Mouse (Mus musculus) cerebellum, adult 11-12 months (tissue): ENCODE data around the gene Ccl26.
"Not testable (repeated sequence)": the region's sequence is repeated elsewhere in the genome, so short reads cannot be mapped to it uniquely, and the experiment has no call there.

Experiments
- DNase-seq: peaks from one replicate; pipeline ENCODE4 v3.0.0; 2022

Gene Ccl26

DNA sequence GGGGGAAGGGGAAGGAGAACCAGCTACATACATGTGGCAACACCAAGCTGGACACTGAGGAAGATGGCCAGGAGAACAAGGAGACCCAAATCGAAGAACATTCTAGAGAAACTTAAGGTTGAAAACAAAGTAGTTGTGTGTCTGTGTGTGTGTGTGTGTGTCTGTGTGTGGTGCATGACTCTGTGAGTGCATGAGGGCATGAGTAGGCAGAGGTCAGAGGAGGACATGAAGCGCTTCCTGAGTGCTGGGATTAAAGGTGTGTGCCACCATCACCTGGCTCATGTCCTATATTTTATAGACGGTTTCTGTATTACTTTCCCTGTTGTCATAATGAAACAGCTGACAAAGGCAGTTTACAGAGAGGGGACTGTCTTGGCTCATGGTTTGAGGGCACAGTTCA lies at the start of gene Ccl26:
TSS of gene Ccl26 (minus strand) at position 101 of the 400 bp plus-strand sequence.
- DNase-seq, result no peak

GRCm38 (mm10) chr5:135609794-135610193 lies 46.4 kb upstream of the Ccl26 start:
- DNase-seq, result no peak

- no peak for DNase-seq
Measured at GRCm38 (mm10) chr5:135607581-135607980, 44.2 kb upstream of the Ccl26 start.

DNA sequence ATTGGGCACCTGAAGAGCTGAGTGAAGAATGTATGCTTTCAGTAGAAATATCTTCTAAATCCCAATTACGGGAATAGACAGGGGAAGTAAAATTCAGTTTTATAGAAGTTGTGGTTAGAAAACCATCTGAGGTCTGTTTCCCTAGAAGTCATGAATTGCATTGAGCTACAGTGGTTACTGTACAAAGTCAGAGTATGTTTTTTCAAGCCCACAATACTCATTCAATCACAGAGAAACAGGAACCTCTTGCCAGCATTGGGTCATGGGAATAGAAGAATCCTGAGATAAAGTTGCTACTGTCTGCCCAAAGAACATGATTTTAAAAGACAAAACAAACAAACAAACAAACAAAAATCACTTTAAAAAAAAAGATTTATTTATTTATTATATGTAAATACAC lies 43.3 kb upstream of the Ccl26 start:
- not testable (repeated sequence) for DNase-seq

DNA sequence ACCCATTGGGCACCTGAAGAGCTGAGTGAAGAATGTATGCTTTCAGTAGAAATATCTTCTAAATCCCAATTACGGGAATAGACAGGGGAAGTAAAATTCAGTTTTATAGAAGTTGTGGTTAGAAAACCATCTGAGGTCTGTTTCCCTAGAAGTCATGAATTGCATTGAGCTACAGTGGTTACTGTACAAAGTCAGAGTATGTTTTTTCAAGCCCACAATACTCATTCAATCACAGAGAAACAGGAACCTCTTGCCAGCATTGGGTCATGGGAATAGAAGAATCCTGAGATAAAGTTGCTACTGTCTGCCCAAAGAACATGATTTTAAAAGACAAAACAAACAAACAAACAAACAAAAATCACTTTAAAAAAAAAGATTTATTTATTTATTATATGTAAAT lies 41.3 kb upstream of the Ccl26 start:
- not testable (repeated sequence) for DNase-seq

- DNase-seq, result no peak
Measured at GRCm38 (mm10) chr5:135589996-135590784, 26.8 kb upstream of the Ccl26 start.

GRCm38 (mm10) chr5:135587764-135588163 lies 24.4 kb upstream of the Ccl26 start:
- no peak for DNase-seq

GRCm38 (mm10) chr5:135585691-135586090 lies 22.3 kb upstream of the Ccl26 start:
- no peak for DNase-seq

DNA sequence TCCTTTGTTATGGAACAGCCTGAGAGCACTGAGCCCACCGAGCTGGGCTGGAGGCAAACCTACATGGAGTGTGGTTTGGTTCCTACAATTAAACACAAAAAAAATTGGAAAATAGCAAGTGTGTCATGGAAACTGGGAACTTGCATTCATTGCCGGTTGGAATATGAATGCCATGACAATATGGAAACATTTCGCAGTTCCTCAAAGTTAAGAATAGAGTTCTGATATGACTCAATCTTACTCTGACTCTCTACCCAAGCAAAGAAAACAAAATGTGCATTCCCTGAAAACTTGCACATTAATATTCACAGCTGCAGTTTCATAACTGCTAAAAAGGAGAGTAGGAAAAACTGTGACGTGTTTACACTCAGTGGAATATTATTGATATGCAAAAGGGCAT lies 19.0 kb upstream of the Ccl26 start:
- no peak for DNase-seq

GRCm38 (mm10) chr5:135579331-135579751 lies 16.0 kb upstream of the Ccl26 start:
- no peak for DNase-seq

DNA sequence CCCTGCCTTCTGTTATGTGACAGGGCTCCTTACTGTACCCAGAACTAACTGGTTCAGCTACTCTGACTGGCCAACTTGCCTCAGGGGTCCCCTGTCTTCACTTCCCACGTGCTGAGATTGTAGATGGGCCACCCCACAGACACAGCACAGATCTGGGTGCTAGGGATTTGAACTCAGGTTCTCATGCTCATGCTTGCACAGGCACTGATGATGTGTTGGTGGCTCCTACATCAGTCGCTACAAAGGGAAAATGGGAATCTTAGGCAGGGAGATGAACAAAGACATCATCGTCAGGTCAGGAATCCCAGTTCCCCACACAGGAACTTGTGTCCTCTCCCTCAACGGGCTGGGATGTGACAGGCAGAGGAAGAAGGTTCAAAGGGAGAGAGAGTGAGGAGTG lies 12.7 kb upstream of the Ccl26 start:
- DNase-seq, result no peak

GRCm38 (mm10) chr5:135573006-135573405 lies 9.6 kb upstream of the Ccl26 start, which contains the start of gene Ccl24:
Gene Ccl24 (minus strand): TSS chr5:135573049.
- DNase-seq, result no peak

DNA sequence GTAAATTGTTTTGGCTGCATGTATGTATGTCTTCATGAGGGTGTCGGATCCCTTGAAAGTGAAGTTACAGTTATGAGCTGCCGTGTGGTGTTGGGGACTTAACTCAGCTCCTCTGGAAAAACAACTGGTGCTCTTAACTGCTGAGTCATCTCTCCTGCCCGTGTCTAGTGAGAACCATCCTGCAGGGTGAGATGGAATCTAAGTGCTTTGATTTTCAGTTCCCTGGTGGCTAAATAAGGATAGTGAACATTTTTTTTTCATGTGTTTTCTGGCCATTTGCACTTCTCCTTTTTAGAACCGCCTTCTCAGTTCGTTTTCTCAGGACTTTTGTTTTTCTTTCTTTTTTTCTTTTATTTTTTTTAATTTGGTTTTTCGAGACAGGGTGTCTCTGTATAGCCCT lies 5.3 kb upstream of the Ccl26 start:
- DNase-seq, result no peak

GRCm38 (mm10) chr5:135567556-135568265 lies 4.3 kb upstream of the Ccl26 start:
- no peak for DNase-seq

DNA sequence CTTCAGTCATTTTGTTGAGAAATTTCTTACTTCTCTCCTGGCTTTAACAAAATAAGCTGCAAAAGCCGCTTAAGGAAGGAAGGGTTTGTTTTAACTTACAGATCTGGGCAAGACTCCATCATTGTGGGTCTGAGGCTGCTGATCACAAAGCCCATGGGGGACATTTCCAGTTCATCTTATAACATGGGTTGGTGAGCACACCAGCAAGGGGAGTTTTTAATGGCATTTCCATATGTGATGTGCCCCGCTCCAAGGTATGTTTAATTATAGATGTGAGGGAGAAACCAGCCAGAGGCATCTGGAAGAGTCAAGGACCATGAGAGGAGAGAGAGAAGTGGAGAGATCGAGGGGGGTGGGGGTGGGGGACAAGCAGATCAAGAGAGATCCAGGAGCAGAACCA lies 5.7 kb downstream of the Ccl26 start:
- no peak for DNase-seq

DNA sequence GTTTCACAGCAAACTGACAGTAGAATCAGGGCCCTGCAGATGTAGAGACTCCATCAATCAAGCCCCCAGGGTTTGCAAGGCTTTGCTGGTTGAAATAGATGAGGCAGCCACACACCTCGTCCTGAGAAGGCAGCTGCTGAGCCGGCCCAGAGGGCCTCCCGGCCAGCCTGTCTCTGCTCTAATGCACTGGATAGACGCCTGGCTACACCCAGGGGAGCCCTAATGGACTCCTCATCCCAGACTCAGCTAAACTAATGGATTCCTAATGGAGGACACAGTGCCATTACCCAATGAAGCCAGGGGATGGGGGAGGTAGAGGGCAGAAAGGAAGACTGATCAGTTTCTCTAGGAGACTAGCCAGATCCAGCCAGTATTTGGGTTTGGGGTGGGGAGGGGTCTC lies 6.3 kb downstream of the Ccl26 start:
- no peak for DNase-seq

DNA sequence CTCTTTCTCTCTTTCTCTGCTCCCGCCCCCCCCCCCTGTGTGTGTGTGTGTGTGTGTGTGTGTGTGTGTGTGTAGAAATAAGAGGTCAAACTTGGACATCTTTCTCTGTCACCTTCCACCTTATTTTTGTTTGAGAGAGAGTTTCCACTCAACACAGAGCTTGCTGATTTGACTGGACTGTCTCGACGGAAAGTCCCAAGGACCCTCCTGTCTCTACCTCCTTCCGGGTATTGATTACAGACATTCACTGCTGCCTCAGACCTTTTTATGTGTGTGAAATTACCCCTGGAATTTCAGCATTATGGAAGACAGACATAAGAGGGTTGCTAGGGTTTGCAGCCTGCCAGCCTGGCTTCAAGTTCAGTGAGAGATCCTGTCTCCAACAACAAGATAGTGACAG lies 7.1 kb downstream of the Ccl26 start:
- no peak for DNase-seq

DNA sequence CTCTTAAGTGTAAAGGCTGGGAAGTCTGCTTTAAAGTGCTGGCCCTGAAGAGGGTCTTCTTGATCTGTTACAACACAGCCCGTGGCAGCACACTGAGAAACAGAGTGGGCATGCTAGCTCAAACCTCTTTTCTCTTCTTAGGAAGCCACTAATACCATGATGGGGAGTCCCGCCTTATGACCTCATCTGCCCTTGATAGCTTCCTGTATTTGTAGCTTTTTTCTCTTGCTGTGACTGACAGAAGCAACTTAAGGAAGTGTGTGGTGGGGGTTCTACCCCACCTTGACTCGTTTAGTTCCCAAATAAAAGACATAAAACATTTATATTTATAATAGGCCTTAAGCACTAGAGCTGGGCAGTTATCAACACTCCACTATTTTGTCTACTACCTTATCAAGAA lies 11.8 kb downstream of the Ccl26 start:
- DNase-seq, result no peak

DNA sequence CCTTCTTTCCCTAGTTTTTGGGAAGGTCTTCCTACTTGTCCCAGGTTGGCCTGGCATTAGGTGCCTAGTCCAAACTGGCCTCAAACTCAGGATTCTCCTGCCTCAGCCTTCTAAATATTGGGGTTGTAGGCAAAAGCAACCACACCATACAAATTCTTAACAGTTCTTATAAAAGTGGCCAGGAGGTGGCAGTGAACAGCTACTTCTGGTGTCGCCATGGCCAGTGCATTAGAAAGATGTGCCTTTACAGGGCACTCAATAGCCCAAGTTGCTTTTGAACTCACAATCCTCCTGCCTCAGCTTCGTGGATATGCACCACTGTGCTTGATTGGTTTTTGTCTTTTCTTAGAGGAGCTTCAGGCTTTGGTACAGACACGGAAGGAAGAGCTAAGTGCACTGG lies 12.5 kb downstream of the Ccl26 start:
- DNase-seq, result no peak

GRCm38 (mm10) chr5:135547990-135548389 lies 15.4 kb downstream of the Ccl26 start:
- no peak for DNase-seq

- DNase-seq, result peak; percentile 100
Measured at GRCm38 (mm10) chr5:135544865-135545797, 18.2 kb downstream of the Ccl26 start, which contains the start of gene Hip1. Gene Hip1 (minus strand): TSS chr5:135545120.

DNA sequence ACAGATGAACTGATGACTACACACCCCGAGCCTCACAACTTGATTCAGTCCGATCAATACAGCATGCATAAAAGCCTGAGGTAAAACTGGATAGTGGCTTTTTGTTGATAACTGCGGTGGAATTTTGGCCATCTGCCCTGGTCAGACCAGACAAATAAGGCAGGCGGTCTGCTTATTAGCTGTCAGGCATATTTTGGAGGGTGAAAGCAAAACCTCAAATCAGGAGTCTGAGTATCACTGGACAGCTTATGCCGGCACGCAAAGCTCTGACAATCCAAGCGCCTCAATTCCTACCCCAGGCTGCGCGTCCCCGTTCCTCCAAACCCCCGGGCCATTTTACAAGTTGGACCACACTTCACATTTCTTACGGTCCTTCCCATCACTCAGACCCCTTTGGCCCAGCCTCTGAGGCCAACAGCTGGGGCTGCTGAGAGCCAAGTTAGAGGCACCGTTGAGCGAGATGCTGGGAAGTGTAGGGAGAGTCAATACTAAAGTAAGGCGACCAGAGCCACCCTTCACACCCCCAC lies 19.3 kb downstream of the Ccl26 start:
- peak; percentile 53 for DNase-seq

DNA sequence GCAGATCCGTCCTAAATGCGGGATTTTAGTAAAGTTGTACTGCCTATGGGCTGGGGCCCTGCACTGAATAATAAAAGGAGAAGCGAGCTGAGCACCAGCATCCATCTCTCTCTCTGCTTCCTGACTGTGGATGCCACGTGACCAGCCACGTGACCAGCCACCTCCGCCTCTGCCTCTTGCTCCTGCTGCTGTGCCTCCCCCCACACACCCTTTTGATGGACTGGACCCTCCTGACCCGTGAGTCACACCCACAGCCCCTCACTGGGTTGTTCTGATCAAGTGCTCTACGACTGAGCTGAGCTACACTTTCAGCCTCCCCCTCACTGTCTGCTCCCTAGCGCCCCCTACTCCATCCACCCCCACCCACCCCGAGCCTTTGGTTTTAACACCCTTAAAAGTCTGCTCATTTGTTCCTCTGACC lies 25.6 kb downstream of the Ccl26 start:
- DNase-seq, result no peak
